Mouse (Mus musculus): Measurements from ENCODE around the gene A3galt2. TPM values are rescaled to one million over a fixed set of nuclear protein-coding genes. Genes with fewer than 3 reads are reported as not detected.

A3galt2 gene
- polyA plus RNA-seq, 1 experiment from 2014 or later, result 0.30 TPM

GRCm38 (mm10) chr4:128733496-128733895, 21.7 kb upstream of the A3galt2 start:
- no peaks in the 10 kb centered on the region for H3K9me3 ChIP-seq (ENCODE audit: control insufficient read depth, low read length)
- peak overlapping the region; percentile 35 for H3K4me2 ChIP-seq (ENCODE audit: low read depth, low read length)
- no peak overlapping the region for H3K4me3 ChIP-seq (ENCODE audit: low read length)
- peak; percentile 8; the same call in 1 of the 2 replicates for ATAC-seq (ENCODE audit: low read depth)
- peak overlapping the region; percentile 48; the same call in 1 of the 2 replicates for H3K9ac ChIP-seq (ENCODE audit: low read length)
- H3K27ac ChIP-seq (ENCODE audit: low read length), result peak overlapping the region; percentile 92
- peaks cover 83% of the 10 kb centered on the region for H3K4me1 ChIP-seq (replicated peaks; ENCODE audit: control insufficient read depth, insufficient read depth, low read length)
- H3K27me3 ChIP-seq (ENCODE audit: control insufficient read depth, insufficient read depth, low read depth, low read length), result no peaks in the 10 kb centered on the region
- peaks cover 3% of the 10 kb centered on the region; the same call in 1 of the 2 replicates for H3K36me3 ChIP-seq (ENCODE audit: control insufficient read depth, insufficient read depth, low read length)
- 18% methylated on average over 6 of the region's 6 CpGs for WGBS

GRCm38 (mm10) chr4:128734217-128734616, 20.9 kb upstream of the A3galt2 start:
- peak; percentile 91 for ATAC-seq (ENCODE audit: low read depth)
- Histone ChIP-seq H3K27me3 (ENCODE audit: control insufficient read depth, insufficient read depth, low read depth, low read length) (no peaks in the 10 kb centered on the region), H3K27ac (ENCODE audit: low read length) (peak overlapping the region; percentile 92), H3K9me3 (ENCODE audit: control insufficient read depth, low read length) (no peaks in the 10 kb centered on the region), H3K4me3 (ENCODE audit: low read length) (no peak overlapping the region), H3K36me3 (ENCODE audit: control insufficient read depth, insufficient read depth, low read length) (peaks cover 3% of the 10 kb centered on the region; the same call in 1 of the 2 replicates), H3K9ac (ENCODE audit: low read length) (peak overlapping the region; percentile 48; the same call in 1 of the 2 replicates), H3K4me1 (replicated peaks; ENCODE audit: control insufficient read depth, insufficient read depth, low read length) (peaks cover 84% of the 10 kb centered on the region), H3K4me2 (ENCODE audit: low read depth, low read length) (peak overlapping the region; percentile 35; the same call in 1 of the 2 replicates)
- WGBS, result 11% methylated on average over 5 of the region's 5 CpGs

- no peak overlapping the region for H3K4me3 ChIP-seq (ENCODE audit: low read length)
- peak overlapping the region; percentile 3; the same call in 1 of the 2 replicates for H3K4me2 ChIP-seq (ENCODE audit: low read depth, low read length)
- H3K9ac ChIP-seq (ENCODE audit: low read length), result no peak overlapping the region
Measured at GRCm38 (mm10) chr4:128734721-128735671, 20.2 kb upstream of the A3galt2 start.

GRCm38 (mm10) chr4:128737137-128737589, 18.0 kb upstream of the A3galt2 start:
- Histone ChIP-seq H3K27me3 (ENCODE audit: control insufficient read depth, insufficient read depth, low read depth, low read length) (no peaks in the 10 kb centered on the region), H3K27ac (ENCODE audit: low read length) (peak overlapping the region; percentile 95), H3K4me1 (replicated peaks; ENCODE audit: control insufficient read depth, insufficient read depth, low read length) (peaks cover 65% of the 10 kb centered on the region), H3K4me3 (ENCODE audit: low read length) (no peak overlapping the region), H3K4me2 (ENCODE audit: low read depth, low read length) (peak overlapping the region; percentile 23; the same call in 1 of the 2 replicates), H3K36me3 (ENCODE audit: control insufficient read depth, insufficient read depth, low read length) (0 out of 2 replicates have a peak, but pooled peaks cover 3% of the 10 kb centered on the region), H3K9ac (ENCODE audit: low read length) (no peak overlapping the region; the same call in none of the 2 replicates), H3K9me3 (ENCODE audit: control insufficient read depth, low read length) (no peaks in the 10 kb centered on the region)
- no peak for ATAC-seq (ENCODE audit: low read depth)
- WGBS, result 37% methylated on average over 6 of the region's 6 CpGs

More at GRCm38 (mm10) chr4:128734721-128735671, 20.2 kb upstream of the A3galt2 start:
- Histone ChIP-seq H3K9me3 (ENCODE audit: control insufficient read depth, low read length) (no peaks in the 10 kb centered on the region), H3K4me1 (replicated peaks; ENCODE audit: control insufficient read depth, insufficient read depth, low read length) (peaks cover 77% of the 10 kb centered on the region), H3K27ac (ENCODE audit: low read length) (peak overlapping the region; percentile 92), H3K27me3 (ENCODE audit: control insufficient read depth, insufficient read depth, low read depth, low read length) (no peaks in the 10 kb centered on the region), H3K36me3 (ENCODE audit: control insufficient read depth, insufficient read depth, low read length) (peaks cover 3% of the 10 kb centered on the region; the same call in 1 of the 2 replicates)
- peak; percentile 13 for ATAC-seq (ENCODE audit: low read depth)
- WGBS, result 47% methylated on average over 18 of the region's 18 CpGs

- Histone ChIP-seq H3K36me3 (ENCODE audit: control insufficient read depth, insufficient read depth, low read length) (0 out of 2 replicates have a peak, but pooled peaks cover 3% of the 10 kb centered on the region), H3K27ac (ENCODE audit: low read length) (peak overlapping the region; percentile 95), H3K9ac (ENCODE audit: low read length) (no peak overlapping the region), H3K27me3 (ENCODE audit: control insufficient read depth, insufficient read depth, low read depth, low read length) (no peaks in the 10 kb centered on the region), H3K4me3 (ENCODE audit: low read length) (no peak overlapping the region), H3K4me1 (replicated peaks; ENCODE audit: control insufficient read depth, insufficient read depth, low read length) (peaks cover 61% of the 10 kb centered on the region), H3K4me2 (ENCODE audit: low read depth, low read length) (peak overlapping the region; percentile 23; the same call in 1 of the 2 replicates), H3K9me3 (ENCODE audit: control insufficient read depth, low read length) (no peaks in the 10 kb centered on the region)
- WGBS, result 54% methylated on average over 14 of the region's 14 CpGs
- peak; percentile 18; the same call in 1 of the 2 replicates for ATAC-seq (ENCODE audit: low read depth)
Measured at GRCm38 (mm10) chr4:128737825-128738610, 17.1 kb upstream of the A3galt2 start.

GRCm38 (mm10) chr4:128740878-128741277, 14.3 kb upstream of the A3galt2 start:
- Histone ChIP-seq H3K9me3 (ENCODE audit: control insufficient read depth, low read length) (no peaks in the 10 kb centered on the region), H3K27ac (ENCODE audit: low read length) (no peak overlapping the region), H3K27me3 (ENCODE audit: control insufficient read depth, insufficient read depth, low read depth, low read length) (no peaks in the 10 kb centered on the region), H3K9ac (ENCODE audit: low read length) (no peak overlapping the region), H3K4me2 (ENCODE audit: low read depth, low read length) (no peak overlapping the region), H3K4me1 (replicated peaks; ENCODE audit: control insufficient read depth, insufficient read depth, low read length) (peaks cover 32% of the 10 kb centered on the region), H3K4me3 (ENCODE audit: low read length) (no peak overlapping the region), H3K36me3 (ENCODE audit: control insufficient read depth, insufficient read depth, low read length) (peaks cover 23% of the 10 kb centered on the region)
- no peak for ATAC-seq (ENCODE audit: low read depth)
- WGBS, result 39% methylated on average over 1 of the region's 1 CpGs

GRCm38 (mm10) chr4:128741906-128742305, 13.3 kb upstream of the A3galt2 start:
- Histone ChIP-seq H3K9me3 (ENCODE audit: control insufficient read depth, low read length) (no peaks in the 10 kb centered on the region), H3K36me3 (ENCODE audit: control insufficient read depth, insufficient read depth, low read length) (peaks cover 30% of the 10 kb centered on the region), H3K27me3 (ENCODE audit: control insufficient read depth, insufficient read depth, low read depth, low read length) (no peaks in the 10 kb centered on the region), H3K4me2 (ENCODE audit: low read depth, low read length) (no peak overlapping the region), H3K4me1 (replicated peaks; ENCODE audit: control insufficient read depth, insufficient read depth, low read length) (peaks cover 22% of the 10 kb centered on the region), H3K4me3 (ENCODE audit: low read length) (no peak overlapping the region), H3K9ac (ENCODE audit: low read length) (0 out of 2 replicates have a peak overlapping the region, but pooled peaks have one; percentile 20), H3K27ac (ENCODE audit: low read length) (no peak overlapping the region)
- 33% methylated on average over 5 of the region's 5 CpGs for WGBS
- no peak for ATAC-seq (ENCODE audit: low read depth)

- Histone ChIP-seq H3K4me1 (replicated peaks; ENCODE audit: control insufficient read depth, insufficient read depth, low read length) (peaks cover 16% of the 10 kb centered on the region), H3K4me3 (ENCODE audit: low read length) (no peak overlapping the region), H3K27ac (ENCODE audit: low read length) (no peak overlapping the region), H3K9ac (ENCODE audit: low read length) (no peak overlapping the region), H3K4me2 (ENCODE audit: low read depth, low read length) (no peak overlapping the region), H3K36me3 (ENCODE audit: control insufficient read depth, insufficient read depth, low read length) (peaks cover 36% of the 10 kb centered on the region), H3K9me3 (ENCODE audit: control insufficient read depth, low read length) (no peaks in the 10 kb centered on the region), H3K27me3 (ENCODE audit: control insufficient read depth, insufficient read depth, low read depth, low read length) (no peaks in the 10 kb centered on the region)
- peak; percentile 21; the same call in 1 of the 2 replicates for ATAC-seq (ENCODE audit: low read depth)
- WGBS, result 67% methylated on average over 10 of the region's 10 CpGs
Measured at GRCm38 (mm10) chr4:128742379-128742970, 12.7 kb upstream of the A3galt2 start.
